8 mouse cellular contexts compared by ENCODE assay signal in genomic region chr13:76018844-76019400, GRCm38 (mm10). TPM values are rescaled to one million over a fixed set of nuclear protein-coding genes. Genes with fewer than 3 reads are reported as not detected.
A peak's percentile ranks its signal among the peaks of the same experiment; 100 is the strongest.
DNase-seq lines count a peak whose midpoint lies in the region; ATAC-seq and TF ChIP-seq lines count a peak whose summit lies in the region.

No protein-coding gene starts in this region.

- H3K4me2 ChIP-seq in embryonic facial prominence, embryonic 11.5 days (ENCODE audit: low read depth, low read length): peak overlapping the region; percentile 21; the same call in 1 of the 2 replicates
- peak overlapping the region; percentile 54 for H3K4me2 ChIP-seq in hindbrain, embryonic 12.5 days (replicated peaks)

- no peaks in the 10 kb centered on the region for H3K27me3 ChIP-seq in embryonic facial prominence, embryonic 11.5 days (ENCODE audit: control insufficient read depth, insufficient read depth, low read length)
- no peaks in the 10 kb centered on the region for H3K27me3 ChIP-seq in hindbrain, embryonic 12.5 days

- peak overlapping the region; percentile 85 for H3K4me3 ChIP-seq in lung, adult 2 months (replicated peaks; ENCODE audit: extremely low read depth, low read depth, low read length)
- H3K4me3 ChIP-seq in embryonic facial prominence, embryonic 11.5 days (ENCODE audit: low read depth, low read length): peak overlapping the region; percentile 74
- H3K4me3 ChIP-seq in hindbrain, embryonic 12.5 days: peak overlapping the region; percentile 63

- peak; percentile 10 for DNase-seq in lung, adult 2 months
- no peak for DNase-seq in lung, postnatal 10 days
- no peak for DNase-seq in embryonic facial prominence, embryonic 11.5 days (ENCODE audit: low spot score)
- no peak for DNase-seq in embryo, embryonic 9.5 days (ENCODE audit: extremely low spot score)
- DNase-seq in left cerebral cortex, adult 9 months (ENCODE audit: low spot score in 2 of 2): no peak

- peak; percentile 69 for ATAC-seq in embryonic facial prominence, embryonic 11.5 days (replicated peaks; ENCODE audit: insufficient number of reproducible peaks, low FRiP score, low TSS enrichment, low read depth)
- peak; percentile 70 for ATAC-seq in hindbrain, embryonic 12.5 days (ENCODE audit: low FRiP score)
- ATAC-seq in megakaryocyte progenitor cell, adult 5-6 weeks (replicated peaks; ENCODE audit: poor library complexity): 0 out of 2 replicates have a peak, but pooled peaks have one; percentile 0
- no peak for ATAC-seq in monocyte, adult 5-6 weeks (replicated peaks; ENCODE audit: insufficient number of reproducible peaks, low FRiP score, low TSS enrichment, poor library complexity, severe bottlenecking)

- WGBS in lung, adult 2 months: 29% methylated on average over 5 of the region's 5 CpGs
- 47% methylated on average over 5 of the region's 5 CpGs for WGBS in embryonic facial prominence, embryonic 11.5 days
- 47% methylated on average over 5 of the region's 5 CpGs for WGBS in hindbrain, embryonic 12.5 days

- TF ChIP-seq CTCF in lung, adult 2 months (IDR thresholded peaks at IDR 0.05; ENCODE audit: insufficient read depth, low read length): no peak

- peaks cover 2% of the 10 kb centered on the region; the same call in 1 of the 2 replicates for H3K4me1 ChIP-seq in lung, adult 2 months (ENCODE audit: control insufficient read depth, insufficient read depth, low read length)
- H3K4me1 ChIP-seq in embryonic facial prominence, embryonic 11.5 days (ENCODE audit: control insufficient read depth, insufficient read depth, low read length): no peaks in the 10 kb centered on the region
- H3K4me1 ChIP-seq in hindbrain, embryonic 12.5 days: peaks cover 7% of the 10 kb centered on the region

- no peak overlapping the region for H3K9ac ChIP-seq in embryonic facial prominence, embryonic 11.5 days (replicated peaks; ENCODE audit: low read length)
- no peak overlapping the region; the same call in 1 of the 2 replicates for H3K9ac ChIP-seq in hindbrain, embryonic 12.5 days

- no peak for TF ChIP-seq POLR2A in lung, adult 2 months (IDR thresholded peaks at IDR 0.05; ENCODE audit: borderline replicate concordance, extremely low read depth, low read depth, low read length)

- no peak overlapping the region for H3K27ac ChIP-seq in embryonic facial prominence, embryonic 11.5 days (replicated peaks; ENCODE audit: low read depth, low read length)
- H3K27ac ChIP-seq in hindbrain, embryonic 12.5 days: no peak overlapping the region; the same call in 1 of the 2 replicates

- no peaks in the 10 kb centered on the region for H3K9me3 ChIP-seq in embryonic facial prominence, embryonic 11.5 days (replicated peaks; ENCODE audit: control insufficient read depth, low read length)
- H3K9me3 ChIP-seq in hindbrain, embryonic 12.5 days (replicated peaks): no peaks in the 10 kb centered on the region

- no peaks in the 10 kb centered on the region for H3K36me3 ChIP-seq in embryonic facial prominence, embryonic 11.5 days (replicated peaks; ENCODE audit: control insufficient read depth, insufficient read depth, low read depth, low read length)
- H3K36me3 ChIP-seq in hindbrain, embryonic 12.5 days: no peaks in the 10 kb centered on the region

RNA-seq across cellular contexts. Expression of gene Rfesd, which starts 0.4 kb away (rescaled TPM):
- polyA plus RNA-seq in lung, adult 2 months (2012; rRNA removed): 3.7 and 5.7 TPM in 2 replicates
- polyA plus RNA-seq in embryonic facial prominence, embryonic 11.5 days (2014; fragmentation: Nextera tagmentation; extraction: Ambion mirVana): 21.9 and 23.4 TPM in 2 replicates
- 19.7 and 20.4 TPM in 2 replicates for polyA plus RNA-seq in hindbrain, embryonic 12.5 days (2016; fragmentation: Nextera tagmentation; extraction: Ambion mirVana)
- total RNA-seq in megakaryocyte progenitor cell, adult 5-6 weeks (2015): 14.9 and 27.3 TPM in 2 replicates
- total RNA-seq in megakaryocyte progenitor cell, adult 5-6 weeks (2017): 11.3 and 14.8 TPM in 2 replicates
- total RNA-seq in monocyte, adult 5-6 weeks (2017): 12.1 to 24.4 TPM (median 14.1 TPM) in 3 replicates

RNA-seq across cellular contexts. Expression of gene Gpr150, which starts 37.9 kb away (rescaled TPM):
- polyA plus RNA-seq in lung, adult 2 months (2012; rRNA removed): not detected in 2 replicates
- 0.43 and 0.47 TPM in 2 replicates for polyA plus RNA-seq in embryonic facial prominence, embryonic 11.5 days (2014; fragmentation: Nextera tagmentation; extraction: Ambion mirVana)
- 0.65 and 0.98 TPM in 2 replicates for polyA plus RNA-seq in hindbrain, embryonic 12.5 days (2016; fragmentation: Nextera tagmentation; extraction: Ambion mirVana)
- 0.52 and 0.90 TPM in 2 replicates for total RNA-seq in megakaryocyte progenitor cell, adult 5-6 weeks (2015)
- 0.14 and 0.50 TPM in 2 replicates for total RNA-seq in megakaryocyte progenitor cell, adult 5-6 weeks (2017)
- not detected in 3 replicates for total RNA-seq in monocyte, adult 5-6 weeks (2017)

RNA-seq across cellular contexts. Expression of gene Spata9, which starts 52.0 kb away (rescaled TPM):
- not detected in 2 replicates for polyA plus RNA-seq in lung, adult 2 months (2012; rRNA removed)
- 0.66 and 0.67 TPM in 2 replicates for polyA plus RNA-seq in embryonic facial prominence, embryonic 11.5 days (2014; fragmentation: Nextera tagmentation; extraction: Ambion mirVana)
- polyA plus RNA-seq in hindbrain, embryonic 12.5 days (2016; fragmentation: Nextera tagmentation; extraction: Ambion mirVana): 0.98 and 1.4 TPM in 2 replicates
- total RNA-seq in megakaryocyte progenitor cell, adult 5-6 weeks (2015): not detected in 2 replicates
- total RNA-seq in megakaryocyte progenitor cell, adult 5-6 weeks (2017): not detected in 2 replicates
- total RNA-seq in monocyte, adult 5-6 weeks (2017): not detected in 3 replicates
